Mouse (Mus musculus): ENCODE data around the gene Impdh1. TPM values are rescaled to one million over a fixed set of nuclear protein-coding genes. Genes with fewer than 3 reads are reported as not detected.
"Not testable (repeated sequence)": the region's sequence is repeated elsewhere in the genome, so short reads cannot be mapped to it uniquely, and the experiment has no call there.

Impdh1 gene
- polyA plus RNA-seq, 1 experiment from 2014 or later = 36.1 TPM

GRCm38 (mm10) chr6:29170063-29170921 lies 45.9 kb downstream of the Impdh1 start:
- Histone ChIP-seq H3K9me3 (ENCODE audit: control insufficient read depth, low read depth, low read length) (no peaks in the 10 kb centered on the region), H3K36me3 (ENCODE audit: control insufficient read depth, insufficient read depth, low read length) (no peaks in the 10 kb centered on the region), H3K4me2 (replicated peaks; ENCODE audit: low read depth, low read length) (peak overlapping the region; percentile 99), H3K27ac (ENCODE audit: low read length) (no peak overlapping the region), H3K4me3 (ENCODE audit: low read depth, low read length) (peak overlapping the region; percentile 47), H3K9ac (replicated peaks; ENCODE audit: low read depth, low read length) (peak overlapping the region; percentile 37), H3K27me3 (ENCODE audit: control insufficient read depth, insufficient read depth, low read length) (peaks cover 20% of the 10 kb centered on the region), H3K4me1 (ENCODE audit: control insufficient read depth, insufficient read depth, low read length) (peaks cover 12% of the 10 kb centered on the region)
- ATAC-seq (ENCODE audit: insufficient number of reproducible peaks, insufficient read depth, low FRiP score, low read depth) = peak; percentile 23; the same call in 1 of the 2 replicates
- WGBS = under 1% methylated on average over 63 of the region's 63 CpGs

- Histone ChIP-seq H3K9ac (replicated peaks; ENCODE audit: low read depth, low read length) (no peak overlapping the region), H3K36me3 (ENCODE audit: control insufficient read depth, insufficient read depth, low read length) (no peaks in the 10 kb centered on the region), H3K4me1 (ENCODE audit: control insufficient read depth, insufficient read depth, low read length) (peaks cover 12% of the 10 kb centered on the region), H3K4me3 (ENCODE audit: low read depth, low read length) (peak overlapping the region; percentile 47; the same call in 1 of the 2 replicates), H3K27me3 (ENCODE audit: control insufficient read depth, insufficient read depth, low read length) (peaks cover 20% of the 10 kb centered on the region), H3K27ac (ENCODE audit: low read length) (no peak overlapping the region), H3K4me2 (replicated peaks; ENCODE audit: low read depth, low read length) (peak overlapping the region; percentile 99), H3K9me3 (ENCODE audit: control insufficient read depth, low read depth, low read length) (no peaks in the 10 kb centered on the region)
- 4% methylated on average over 12 of the region's 12 CpGs for WGBS
- ATAC-seq (ENCODE audit: insufficient number of reproducible peaks, insufficient read depth, low FRiP score, low read depth) = no peak
These were observed 46.5 kb downstream of the Impdh1 start for GRCm38 (mm10) chr6:29169675-29170062.

- Histone ChIP-seq H3K27me3 (ENCODE audit: control insufficient read depth, insufficient read depth, low read length) (peaks cover 20% of the 10 kb centered on the region), H3K27ac (ENCODE audit: low read length) (no peak overlapping the region), H3K4me2 (replicated peaks; ENCODE audit: low read depth, low read length) (no peak overlapping the region), H3K9ac (replicated peaks; ENCODE audit: low read depth, low read length) (no peak overlapping the region), H3K9me3 (ENCODE audit: control insufficient read depth, low read depth, low read length) (no peaks in the 10 kb centered on the region), H3K36me3 (ENCODE audit: control insufficient read depth, insufficient read depth, low read length) (no peaks in the 10 kb centered on the region), H3K4me3 (ENCODE audit: low read depth, low read length) (no peak overlapping the region), H3K4me1 (ENCODE audit: control insufficient read depth, insufficient read depth, low read length) (peaks cover 12% of the 10 kb centered on the region)
- 35% methylated on average over 2 of the region's 2 CpGs for WGBS
- no peak for ATAC-seq (ENCODE audit: insufficient number of reproducible peaks, insufficient read depth, low FRiP score, low read depth)
These were observed 47.3 kb downstream of the Impdh1 start for GRCm38 (mm10) chr6:29168871-29169270.

- 0% methylated on average over 1 of the region's 1 CpGs for WGBS
These were observed 50.0 kb downstream of the Impdh1 start for GRCm38 (mm10) chr6:29166196-29166595.

GRCm38 (mm10) chr6:29164314-29165244 lies 51.6 kb downstream of the Impdh1 start, which contains the start of gene Rbm28:
Gene Rbm28 (minus strand): TSS chr6:29165006.
- no peak within 1 kb of the TSS for H3K27ac ChIP-seq (ENCODE audit: low read length)
- peak within 1 kb of the TSS; percentile 43 for H3K9ac ChIP-seq (replicated peaks; ENCODE audit: low read depth, low read length)
- 7% methylated on average over 42 of the region's 42 CpGs for WGBS
- no peaks in the 10 kb centered on the region; the same call in 1 of the 2 replicates for H3K36me3 ChIP-seq (ENCODE audit: control insufficient read depth, insufficient read depth, low read length)
- H3K27me3 ChIP-seq (ENCODE audit: control insufficient read depth, insufficient read depth, low read length) = peaks cover 7% of the 10 kb centered on the region
- H3K4me1 ChIP-seq (ENCODE audit: control insufficient read depth, insufficient read depth, low read length) = peaks cover 7% of the 10 kb centered on the region; the same call in 1 of the 2 replicates
- no peaks in the 10 kb centered on the region for H3K9me3 ChIP-seq (ENCODE audit: control insufficient read depth, low read depth, low read length)
- peak within 1 kb of the TSS; percentile 80 for H3K4me3 ChIP-seq (ENCODE audit: low read depth, low read length)
- peak; percentile 77 for ATAC-seq (ENCODE audit: insufficient number of reproducible peaks, insufficient read depth, low FRiP score, low read depth)
- H3K4me2 ChIP-seq (replicated peaks; ENCODE audit: low read depth, low read length) = peak within 1 kb of the TSS; percentile 70

More at GRCm38 (mm10) chr6:29166196-29166595, 50.0 kb downstream of the Impdh1 start:
- Histone ChIP-seq H3K27me3 (ENCODE audit: control insufficient read depth, insufficient read depth, low read length) (peaks cover 20% of the 10 kb centered on the region), H3K4me3 (ENCODE audit: low read depth, low read length) (no peak overlapping the region), H3K9me3 (ENCODE audit: control insufficient read depth, low read depth, low read length) (no peaks in the 10 kb centered on the region), H3K27ac (ENCODE audit: low read length) (no peak overlapping the region), H3K4me1 (ENCODE audit: control insufficient read depth, insufficient read depth, low read length) (peaks cover 17% of the 10 kb centered on the region), H3K4me2 (replicated peaks; ENCODE audit: low read depth, low read length) (no peak overlapping the region), H3K9ac (replicated peaks; ENCODE audit: low read depth, low read length) (no peak overlapping the region), H3K36me3 (ENCODE audit: control insufficient read depth, insufficient read depth, low read length) (no peaks in the 10 kb centered on the region)
- ATAC-seq (ENCODE audit: insufficient number of reproducible peaks, insufficient read depth, low FRiP score, low read depth) = no peak

GRCm38 (mm10) chr6:29161291-29161690 lies 54.9 kb downstream of the Impdh1 start:
- H3K9ac ChIP-seq (replicated peaks; ENCODE audit: low read depth, low read length); H3K4me1 ChIP-seq (ENCODE audit: control insufficient read depth, insufficient read depth, low read length); H3K27me3 ChIP-seq (ENCODE audit: control insufficient read depth, insufficient read depth, low read length); ATAC-seq (ENCODE audit: insufficient number of reproducible peaks, insufficient read depth, low FRiP score, low read depth); H3K4me2 ChIP-seq (replicated peaks; ENCODE audit: low read depth, low read length); H3K9me3 ChIP-seq (ENCODE audit: control insufficient read depth, low read depth, low read length); H3K4me3 ChIP-seq (ENCODE audit: low read depth, low read length); H3K27ac ChIP-seq (ENCODE audit: low read length): not testable (repeated sequence)
- peaks cover 16% of the 10 kb centered on the region; the same call in 1 of the 2 replicates for H3K36me3 ChIP-seq (ENCODE audit: control insufficient read depth, insufficient read depth, low read length)
- WGBS = 97% methylated on average over 5 of the region's 5 CpGs

GRCm38 (mm10) chr6:29160786-29161185 lies 55.4 kb downstream of the Impdh1 start:
- Histone ChIP-seq H3K27me3 (ENCODE audit: control insufficient read depth, insufficient read depth, low read length) (no peaks in the 10 kb centered on the region), H3K36me3 (ENCODE audit: control insufficient read depth, insufficient read depth, low read length) (peaks cover 20% of the 10 kb centered on the region; the same call in 1 of the 2 replicates), H3K9me3 (ENCODE audit: control insufficient read depth, low read depth, low read length) (no peaks in the 10 kb centered on the region), H3K4me1 (ENCODE audit: control insufficient read depth, insufficient read depth, low read length) (peaks cover 7% of the 10 kb centered on the region; the same call in 1 of the 2 replicates), H3K27ac (ENCODE audit: low read length) (no peak overlapping the region), H3K4me3 (ENCODE audit: low read depth, low read length) (no peak overlapping the region), H3K4me2 (replicated peaks; ENCODE audit: low read depth, low read length) (no peak overlapping the region), H3K9ac (replicated peaks; ENCODE audit: low read depth, low read length) (no peak overlapping the region)
- 85% methylated on average over 2 of the region's 2 CpGs for WGBS
- ATAC-seq (ENCODE audit: insufficient number of reproducible peaks, insufficient read depth, low FRiP score, low read depth) = no peak

GRCm38 (mm10) chr6:29156326-29156725 lies 59.8 kb downstream of the Impdh1 start:
- no peak for ATAC-seq (ENCODE audit: insufficient number of reproducible peaks, insufficient read depth, low FRiP score, low read depth)
- no peaks in the 10 kb centered on the region for H3K27me3 ChIP-seq (ENCODE audit: control insufficient read depth, insufficient read depth, low read length)
- no peak overlapping the region for H3K4me2 ChIP-seq (replicated peaks; ENCODE audit: low read depth, low read length)
- H3K27ac ChIP-seq (ENCODE audit: low read length) = no peak overlapping the region
- no peaks in the 10 kb centered on the region for H3K4me1 ChIP-seq (ENCODE audit: control insufficient read depth, insufficient read depth, low read length)
- peaks cover 42% of the 10 kb centered on the region for H3K36me3 ChIP-seq (ENCODE audit: control insufficient read depth, insufficient read depth, low read length)
- H3K4me3 ChIP-seq (ENCODE audit: low read depth, low read length) = no peak overlapping the region
- H3K9ac ChIP-seq (replicated peaks; ENCODE audit: low read depth, low read length) = no peak overlapping the region
- no peaks in the 10 kb centered on the region for H3K9me3 ChIP-seq (ENCODE audit: control insufficient read depth, low read depth, low read length)
- WGBS = 90% methylated on average over 5 of the region's 5 CpGs

All from stomach, embryonic 14.5 days (tissue).